ENCODE assay signal across 14 mouse cellular contexts in genomic region chr9:119051158-119051557, GRCm38 (mm10). TPM values are rescaled to one million over a fixed set of nuclear protein-coding genes. Genes with fewer than 3 reads are reported as not detected.
DNase-seq lines count a peak whose midpoint lies in the region; ATAC-seq and TF ChIP-seq lines count a peak whose summit lies in the region.
"Had no signal": no experiment of that assay in that cellular context is flagged by ENCODE, and none has a peak within 500 bp of the region (broad histone marks: within the 10 kb centered on the region; RNA-seq: fewer than 3 reads in every experiment).

No protein-coding gene starts in this region.

- no peak overlapping the region for H3ac ChIP-seq in myocyte (ENCODE audit: control insufficient read depth, insufficient read length)

- H3K9ac ChIP-seq in hindbrain, postnatal 0 days (replicated peaks; ENCODE audit: low read length): no peak overlapping the region
- no peak overlapping the region for H3K9ac ChIP-seq in hindbrain, embryonic 14.5 days
- no peak overlapping the region for H3K9ac ChIP-seq in heart, embryonic 12.5 days

- intact Hi-C loops in left cerebral cortex, postnatal 10 days (cut with DNase I): no loop called here

- 81% methylated on average over 2 of the region's 2 CpGs for WGBS in hindbrain, postnatal 0 days
- 74% methylated on average over 2 of the region's 2 CpGs for WGBS in hindbrain, embryonic 14.5 days
- WGBS in lung, adult 2 months: 52% methylated on average over 2 of the region's 2 CpGs
- 62% methylated on average over 2 of the region's 2 CpGs for WGBS in heart, embryonic 12.5 days

- H3K27ac ChIP-seq in hindbrain, postnatal 0 days: no peak overlapping the region
- no peak overlapping the region for H3K27ac ChIP-seq in hindbrain, embryonic 14.5 days
- H3K27ac ChIP-seq in heart, embryonic 12.5 days (ENCODE audit: poor library complexity, severe bottlenecking): no peak overlapping the region
- H3K27ac ChIP-seq: midbrain, embryonic 10.5 days had no signal

- no peak for ATAC-seq in hindbrain, postnatal 0 days
- no peak for ATAC-seq in hindbrain, embryonic 14.5 days (ENCODE audit: low FRiP score)
- ATAC-seq in heart, embryonic 12.5 days (ENCODE audit: insufficient number of reproducible peaks, low FRiP score): no peak
- ATAC-seq: forebrain, embryonic 14.5 days had no signal

- H3K79me2 ChIP-seq in myocyte (ENCODE audit: control insufficient read depth, insufficient read depth): no peaks in the 10 kb centered on the region

- no peak overlapping the region for H3K4me2 ChIP-seq in hindbrain, postnatal 0 days (ENCODE audit: low read depth, low read length)
- H3K4me2 ChIP-seq in hindbrain, embryonic 14.5 days (replicated peaks): no peak overlapping the region
- H3K4me2 ChIP-seq in myocyte (ENCODE audit: low read depth): peak overlapping the region; percentile 79
- no peak overlapping the region for H3K4me2 ChIP-seq in heart, embryonic 12.5 days

- no peak for DNase-seq in hindbrain, postnatal 0 days (ENCODE audit: low spot score)
- no peak for DNase-seq in hindbrain, embryonic 14.5 days (ENCODE audit: low spot score)
- no peak for DNase-seq in lung, adult 2 months
- DNase-seq in lung, postnatal 14 days: no peak
- peak; percentile 42 for DNase-seq in brain, adult 2 months (ENCODE audit: low read depth, low spot score)
- DNase-seq in left cerebral cortex, postnatal 10 days (ENCODE audit: extremely low spot score in 1 of 2, low spot score in 2 of 2): no peak
- DNase-seq: cerebellum, adult 9-11 months had no signal

- peak; percentile 27; the same call in 1 of the 2 replicates for TF ChIP-seq CTCF in hindbrain, postnatal 0 days (IDR thresholded peaks at IDR 0.05; ENCODE audit: low read depth)
- TF ChIP-seq CTCF in lung, adult 2 months (IDR thresholded peaks at IDR 0.05; ENCODE audit: insufficient read depth, low read length): peak; percentile 39; the same call in 1 of the 2 replicates

- no peak overlapping the region for H3K4me3 ChIP-seq in hindbrain, postnatal 0 days (ENCODE audit: low read length)
- H3K4me3 ChIP-seq in hindbrain, embryonic 14.5 days (replicated peaks; ENCODE audit: low read length): no peak overlapping the region
- H3K4me3 ChIP-seq in lung, adult 2 months (replicated peaks; ENCODE audit: extremely low read depth, low read depth, low read length): no peak overlapping the region
- no peak overlapping the region for H3K4me3 ChIP-seq in myocyte
- no peak overlapping the region for H3K4me3 ChIP-seq in heart, embryonic 12.5 days
- H3K4me3 ChIP-seq: heart, embryonic 13.5 days; hindbrain, embryonic 10.5 days; midbrain, embryonic 10.5 days had no signal

- H3K4me1 ChIP-seq in hindbrain, postnatal 0 days (ENCODE audit: insufficient read depth, low read length): no peaks in the 10 kb centered on the region
- H3K4me1 ChIP-seq in hindbrain, embryonic 14.5 days (replicated peaks; ENCODE audit: control insufficient read depth, insufficient read depth, low read length): peaks cover 9% of the 10 kb centered on the region; the same call in 1 of the 2 replicates
- H3K4me1 ChIP-seq in lung, adult 2 months (ENCODE audit: control insufficient read depth, insufficient read depth, low read length): peaks cover 12% of the 10 kb centered on the region; the same call in 1 of the 2 replicates
- peaks cover 47% of the 10 kb centered on the region for H3K4me1 ChIP-seq in heart, embryonic 12.5 days (replicated peaks)

- no peak for TF ChIP-seq POLR2A in lung, adult 2 months (IDR thresholded peaks at IDR 0.05; ENCODE audit: borderline replicate concordance, extremely low read depth, low read depth, low read length)
- TF ChIP-seq POLR2A in myocyte (IDR thresholded peaks at IDR 0.05; ENCODE audit: insufficient read length, low read depth): no peak

- H3K9me3 ChIP-seq in hindbrain, postnatal 0 days (ENCODE audit: low read length): no peaks in the 10 kb centered on the region
- no peaks in the 10 kb centered on the region for H3K9me3 ChIP-seq in hindbrain, embryonic 14.5 days (ENCODE audit: control insufficient read depth, low read length)
- H3K9me3 ChIP-seq in heart, embryonic 12.5 days (replicated peaks): no peaks in the 10 kb centered on the region
- H3K9me3 ChIP-seq: heart, embryonic 13.5 days; hindbrain, embryonic 10.5 days; midbrain, embryonic 10.5 days had no signal

- peaks cover 5% of the 10 kb centered on the region; the same call in 1 of the 2 replicates for H3K27me3 ChIP-seq in hindbrain, postnatal 0 days (ENCODE audit: insufficient read depth, low read length)
- peaks cover 6% of the 10 kb centered on the region; the same call in 1 of the 2 replicates for H3K27me3 ChIP-seq in hindbrain, embryonic 14.5 days (ENCODE audit: control insufficient read depth, insufficient read depth, low read length)
- no peaks in the 10 kb centered on the region for H3K27me3 ChIP-seq in myocyte (ENCODE audit: control insufficient read depth, insufficient read depth, insufficient read length)
- 0 out of 2 replicates have a peak, but pooled peaks cover 5% of the 10 kb centered on the region for H3K27me3 ChIP-seq in heart, embryonic 12.5 days (replicated peaks)

- no peaks in the 10 kb centered on the region for H3K36me3 ChIP-seq in hindbrain, postnatal 0 days (ENCODE audit: insufficient read depth, low read length)
- no peaks in the 10 kb centered on the region for H3K36me3 ChIP-seq in hindbrain, embryonic 14.5 days (replicated peaks; ENCODE audit: control insufficient read depth, insufficient read depth)
- no peaks in the 10 kb centered on the region for H3K36me3 ChIP-seq in myocyte (ENCODE audit: control insufficient read depth, insufficient read depth)
- no peaks in the 10 kb centered on the region for H3K36me3 ChIP-seq in heart, embryonic 12.5 days
- H3K36me3 ChIP-seq: heart, embryonic 13.5 days; hindbrain, embryonic 10.5 days; midbrain, embryonic 10.5 days had no signal

TF ChIP-seq in myocyte, 11 proteins besides CTCF, POLR2A, EP300 and RAD21:
- TF ChIP-seq SRF (IDR thresholded peaks at IDR 0.05; ENCODE audit: control insufficient read depth, insufficient read length, low read depth) (no peak), MYOD1 (IDR thresholded peaks at IDR 0.05; ENCODE audit: control insufficient read depth in 1 of 3, insufficient read length in 2 of 3, low read depth in 2 of 3) (no peak), REST (IDR thresholded peaks at IDR 0.05; ENCODE audit: insufficient read depth, insufficient read length) (no peak), MAX (IDR thresholded peaks at IDR 0.05; ENCODE audit: low read depth) (no peak), TCF3 (IDR thresholded peaks at IDR 0.05; ENCODE audit: insufficient read length, low read depth) (no peak), POLR2AphosphoS2 (IDR thresholded peaks at IDR 0.05; ENCODE audit: insufficient read length, low read depth) (no peak), E2F4 (IDR thresholded peaks at IDR 0.05; ENCODE audit: insufficient read depth) (no peak), MYOG (IDR thresholded peaks at IDR 0.05; ENCODE audit: control insufficient read depth in 1 of 3, insufficient read depth in 1 of 3, insufficient read length in 2 of 3, low read depth in 2 of 3) (no peak), USF1 (IDR thresholded peaks at IDR 0.05; ENCODE audit: low read depth) (no peak), TCF12 (IDR thresholded peaks at IDR 0.05; ENCODE audit: insufficient read depth, poor library complexity, severe bottlenecking) (no peak), CEBPB (IDR thresholded peaks at IDR 0.05; ENCODE audit: insufficient read depth, poor library complexity, severe bottlenecking) (no peak)
TF ChIP-seq in myocyte: peak in this region for 0.

RNA-seq across cellular contexts. Expression of gene Vill, which starts 1.4 kb away (rescaled TPM):
- total RNA-seq in hindbrain, postnatal 0 days (2014; rRNA removed): 4.5 and 5.9 TPM in 2 replicates
- polyA plus RNA-seq in hindbrain, postnatal 0 days (2015; fragmentation: Nextera tagmentation; extraction: Ambion mirVana): 3.3 TPM in 2 replicates
- 3.1 and 4.4 TPM in 2 replicates for polyA plus RNA-seq in hindbrain, embryonic 14.5 days (2014; fragmentation: Nextera tagmentation; extraction: Ambion mirVana)
- 15.4 and 20.2 TPM in 2 replicates for polyA plus RNA-seq in lung, adult 2 months (2012; rRNA removed)
- 1.4 TPM for polyA plus RNA-seq in myocyte (2012; fragmentation: generic; extraction: Trizol)
- 1 to 10 TPM; 4.9 TPM for total RNA-seq in left cerebral cortex, postnatal 10 days (2021)
- 14.3 and 15.3 TPM in 2 replicates for polyA plus RNA-seq in heart, embryonic 12.5 days (2016; fragmentation: Nextera tagmentation; extraction: Ambion mirVana)

RNA-seq across cellular contexts. Expression of gene Plcd1, which starts 42.1 kb away (rescaled TPM):
- 15.1 and 17.0 TPM in 2 replicates for total RNA-seq in hindbrain, postnatal 0 days (2014; rRNA removed)
- 14.2 and 18.1 TPM in 2 replicates for polyA plus RNA-seq in hindbrain, postnatal 0 days (2015; fragmentation: Nextera tagmentation; extraction: Ambion mirVana)
- polyA plus RNA-seq in hindbrain, embryonic 14.5 days (2014; fragmentation: Nextera tagmentation; extraction: Ambion mirVana): 15.9 and 16.7 TPM in 2 replicates
- 19.8 and 37.3 TPM in 2 replicates for polyA plus RNA-seq in lung, adult 2 months (2012; rRNA removed)
- 9.9 TPM for polyA plus RNA-seq in myocyte (2012; fragmentation: generic; extraction: Trizol)
- total RNA-seq in left cerebral cortex, postnatal 10 days (2021): 10 to 100 TPM; 10.1 to 11.9 TPM
- 19.1 and 20.7 TPM in 2 replicates for polyA plus RNA-seq in heart, embryonic 12.5 days (2016; fragmentation: Nextera tagmentation; extraction: Ambion mirVana)

RNA-seq across cellular contexts. Expression of gene Dlec1, which starts 51.1 kb away (rescaled TPM):
- 0.93 and 1.1 TPM in 2 replicates for total RNA-seq in hindbrain, postnatal 0 days (2014; rRNA removed)
- 0.95 and 1.4 TPM in 2 replicates for polyA plus RNA-seq in hindbrain, postnatal 0 days (2015; fragmentation: Nextera tagmentation; extraction: Ambion mirVana)
- polyA plus RNA-seq in hindbrain, embryonic 14.5 days (2014; fragmentation: Nextera tagmentation; extraction: Ambion mirVana): 1.3 and 1.7 TPM in 2 replicates
- 5.1 and 5.5 TPM in 2 replicates for polyA plus RNA-seq in lung, adult 2 months (2012; rRNA removed)
- 0.07 TPM for polyA plus RNA-seq in myocyte (2012; fragmentation: generic; extraction: Trizol)
- total RNA-seq in left cerebral cortex, postnatal 10 days (2021): 1 to 10 TPM; 1.1 to 1.2 TPM
- polyA plus RNA-seq in heart, embryonic 12.5 days (2016; fragmentation: Nextera tagmentation; extraction: Ambion mirVana): 0.49 and 0.55 TPM in 2 replicates
- total RNA-seq: gastrocnemius, adult 18-20 months had no signal
